Mouse (Mus musculus) intestine, embryonic 15.5 days (tissue): ENCODE data around the gene Tbx5. TPM values are rescaled to one million over a fixed set of nuclear protein-coding genes. Genes with fewer than 3 reads are reported as not detected.

ENCODE experiments used
- ATAC-seq: fragments of 200-750 bp; cut with Nextera tagmentation; 2 replicates; pipeline ENCODE4 v1.8.0; 2017; ENCODE audit warnings: moderate TSS enrichment, moderate library complexity
- H3K27ac ChIP-seq: fragments of 300-500 bp; sonication (generic); 2 replicates; pipeline ENCODE4 v1.5.1; 2015; ENCODE audit warnings: mild to moderate bottlenecking, inconsistent platforms
- H3K27me3 ChIP-seq: fragments of 300-500 bp; sonication (generic); replicated peaks from 2 replicates; pipeline ENCODE4 v1.6.1; 2015; ENCODE audit warnings: inconsistent platforms
- H3K36me3 ChIP-seq: fragments of 300-500 bp; sonication (generic); 2 replicates; pipeline ENCODE4 v1.6.1; 2015; ENCODE audit warnings: inconsistent platforms
- H3K4me1 ChIP-seq: fragments of 300-500 bp; sonication (generic); replicated peaks from 2 replicates; pipeline ENCODE4 v1.6.1; 2015; ENCODE audit warnings: inconsistent platforms
- H3K4me2 ChIP-seq: fragments of 300-500 bp; sonication (generic); replicated peaks from 2 replicates; pipeline ENCODE4 v1.6.1; 2015; ENCODE audit warnings: mild to moderate bottlenecking, inconsistent platforms
- H3K4me3 ChIP-seq: fragments of 300-500 bp; sonication (generic); replicated peaks from 2 replicates; pipeline ENCODE4 v1.5.1; 2015; ENCODE audit warnings: inconsistent platforms
- H3K9ac ChIP-seq: fragments of 300-500 bp; sonication (generic); 2 replicates; pipeline ENCODE4 v1.6.1; 2015; ENCODE audit warnings: inconsistent platforms
- H3K9me3 ChIP-seq: fragments of 300-500 bp; sonication (generic); 2 replicates; pipeline ENCODE4 v1.6.1; 2016; ENCODE audit warnings: inconsistent platforms
- WGBS: fragments of 180-500 bp; shearing (Covaris S2); methylation state at CpG from one replicate; pipeline ENCODE4 v1.1.7; 2015; 5-methylcytosine and 5-hydroxymethylcytosine counted together
- polyA plus RNA-seq: library from polyadenylated mRNA; unstranded; fragments of >200 nt; fragmentation: Nextera tagmentation; extraction: Ambion mirVana; gene quantifications from 2 replicates; pipeline ENCODE4 v1.2.1, GENCODE M21; 2015

Tbx5 gene
- polyA plus RNA-seq, 1 experiment from 2014 or later, result 0.13 TPM

DNA sequence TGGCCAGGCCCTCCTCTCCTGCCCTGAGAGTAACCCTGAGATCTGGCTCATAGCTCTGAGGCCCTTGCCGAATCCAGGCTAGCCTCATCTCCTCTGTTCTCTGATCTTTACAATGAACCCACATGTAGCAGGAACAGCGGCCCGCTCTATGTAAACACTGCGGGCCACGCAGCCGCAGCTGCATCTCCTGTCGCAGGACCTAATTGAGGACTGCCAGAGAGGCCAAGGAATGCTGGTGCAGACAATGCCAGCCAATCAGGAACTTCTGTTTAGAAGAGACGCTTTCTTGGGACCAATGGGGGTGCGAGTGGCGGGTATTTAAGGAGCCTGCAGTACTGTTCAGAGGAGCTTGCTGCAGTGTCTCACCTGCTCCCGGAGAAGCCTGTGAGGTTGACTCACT, 89.8 kb downstream of the Tbx5 start:
- no peaks in the 10 kb centered on the region for H3K9me3 ChIP-seq
- no peaks in the 10 kb centered on the region for H3K36me3 ChIP-seq
- ATAC-seq, result no peak
- no peak overlapping the region for H3K9ac ChIP-seq
- H3K4me1 ChIP-seq, result no peaks in the 10 kb centered on the region
- WGBS, result 22% methylated on average over 11 of the region's 11 CpGs
- H3K4me3 ChIP-seq, result no peak overlapping the region
- no peak overlapping the region for H3K4me2 ChIP-seq
- H3K27ac ChIP-seq, result no peak overlapping the region
- 0 out of 2 replicates have a peak, but pooled peaks cover 3% of the 10 kb centered on the region for H3K27me3 ChIP-seq

Other genes starting within 250 kb of the Tbx5 start
- gene Tbx3, start 162.0 kb upstream of the Tbx5 start, polyA plus RNA-seq, result 38.6 and 44.9 TPM in 2 replicates